Mouse (Mus musculus): ENCODE data around the gene Gckr.
"Not testable (repeated sequence)": the region's sequence is repeated elsewhere in the genome, so short reads cannot be mapped to it uniquely, and the experiment has no call there.

Gckr gene

DNA sequence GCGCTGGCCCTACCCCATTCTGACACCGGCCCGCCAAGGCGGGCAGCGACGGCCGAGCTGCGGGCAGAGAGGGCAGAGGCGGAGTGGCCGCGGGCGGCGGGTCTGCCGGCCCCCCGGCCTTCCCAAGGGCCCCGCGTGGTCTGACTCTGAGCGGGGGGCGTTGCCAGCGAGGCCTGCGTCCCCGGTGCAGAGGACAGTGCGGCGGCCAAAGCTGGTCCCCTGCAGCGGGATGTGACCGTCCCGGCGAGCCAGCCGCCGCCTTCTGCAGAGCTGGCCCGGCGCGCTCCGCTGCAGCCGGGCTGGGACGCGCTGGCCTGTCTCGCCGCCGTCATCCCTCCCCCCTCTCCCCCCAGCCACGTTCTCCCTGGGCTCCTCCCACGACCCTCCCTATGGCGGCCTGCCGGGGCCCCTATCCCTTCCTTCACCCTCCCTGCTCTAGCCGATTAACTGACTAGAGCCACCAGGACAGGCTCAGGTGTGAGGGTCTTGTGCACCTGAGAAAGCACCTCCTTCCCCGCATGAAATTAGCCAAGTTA lies 1.6 kb upstream of the Gckr start, which contains the start of gene Fndc4:
Gene Fndc4 (minus strand): TSS at position 475 of the 536 bp plus-strand sequence.
- peak; percentile 73 for DNase-seq

DNA sequence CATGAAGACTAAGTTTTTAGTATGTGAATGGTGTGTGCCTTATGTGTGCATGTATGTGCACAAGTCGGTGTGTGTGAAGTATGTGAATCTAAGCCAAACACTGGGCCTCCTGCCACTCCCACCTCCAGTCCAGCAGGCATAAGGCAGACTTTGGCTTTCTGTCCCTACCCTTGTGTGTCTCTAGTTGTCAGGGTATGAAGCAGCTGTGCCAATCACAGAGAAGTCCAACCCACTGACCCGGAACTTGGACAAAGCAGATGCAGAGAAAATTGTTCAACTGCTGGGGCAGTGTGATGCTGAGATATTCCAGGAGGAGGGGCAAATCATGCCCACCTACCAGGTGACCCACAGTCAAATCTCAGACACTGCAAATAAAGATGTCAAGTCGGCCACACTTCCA lies 738 bp downstream of the Gckr start:
- peak; percentile 12 for DNase-seq

DNA sequence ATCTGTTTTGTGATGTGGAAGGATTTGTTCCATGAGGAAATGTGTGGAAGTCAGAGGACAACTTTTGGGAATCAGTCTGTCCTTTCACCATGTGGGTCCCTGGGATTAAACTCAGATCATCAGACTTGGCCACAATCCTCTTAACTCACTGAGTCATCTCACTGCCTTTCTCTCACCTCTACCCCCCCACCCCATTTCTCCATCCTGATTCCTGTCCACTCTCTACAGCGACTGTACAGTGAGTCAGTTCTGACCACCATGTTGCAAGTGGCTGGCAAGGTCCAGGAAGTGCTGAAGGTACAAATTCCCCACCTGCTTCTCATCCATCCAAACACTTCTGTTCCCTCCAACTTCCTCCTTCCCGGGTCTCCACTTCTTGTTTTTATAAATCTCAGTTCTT lies 1.2 kb downstream of the Gckr start:
- no peak for DNase-seq

DNA sequence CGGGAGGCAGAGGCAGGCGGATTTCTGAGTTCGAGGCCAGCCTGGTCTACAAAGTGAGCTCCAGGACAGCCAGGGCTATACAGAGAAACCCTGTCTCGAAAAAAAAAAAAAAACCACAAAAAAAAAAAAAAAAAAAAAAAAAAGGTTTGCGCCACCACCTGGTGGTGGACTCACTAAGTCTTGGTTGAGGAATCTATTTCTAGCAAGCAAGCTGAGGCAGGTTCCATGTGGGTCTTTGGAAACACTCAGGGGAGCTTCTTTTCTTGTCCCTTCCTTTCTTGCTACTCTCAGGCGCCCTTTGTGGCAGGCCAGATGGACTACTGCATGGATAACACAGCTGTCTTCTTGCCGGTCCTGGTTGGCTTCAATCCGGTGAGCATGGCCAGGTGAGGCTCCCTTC lies 4.6 kb downstream of the Gckr start:
- DNase-seq, result no peak

DNA sequence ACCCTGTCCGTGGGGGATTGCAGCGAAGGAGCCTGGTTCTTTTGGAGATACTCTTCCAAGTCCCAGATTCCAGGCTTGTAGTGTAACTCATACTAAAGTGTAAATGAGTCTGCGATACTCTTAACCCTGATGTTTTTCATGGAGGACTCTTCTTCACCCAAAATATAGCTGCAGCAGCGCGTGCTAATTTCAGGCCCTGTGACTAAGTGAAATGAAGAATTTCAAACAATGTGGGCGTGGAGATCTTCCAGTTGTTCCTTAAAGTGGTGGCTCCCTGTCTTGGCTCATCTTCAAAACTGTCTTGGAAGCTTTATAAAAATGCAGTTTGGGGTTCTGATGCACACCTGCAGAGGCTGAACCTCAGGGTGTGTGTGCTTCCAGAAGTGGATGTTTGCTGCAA lies 5.8 kb downstream of the Gckr start:
- no peak for DNase-seq

DNA sequence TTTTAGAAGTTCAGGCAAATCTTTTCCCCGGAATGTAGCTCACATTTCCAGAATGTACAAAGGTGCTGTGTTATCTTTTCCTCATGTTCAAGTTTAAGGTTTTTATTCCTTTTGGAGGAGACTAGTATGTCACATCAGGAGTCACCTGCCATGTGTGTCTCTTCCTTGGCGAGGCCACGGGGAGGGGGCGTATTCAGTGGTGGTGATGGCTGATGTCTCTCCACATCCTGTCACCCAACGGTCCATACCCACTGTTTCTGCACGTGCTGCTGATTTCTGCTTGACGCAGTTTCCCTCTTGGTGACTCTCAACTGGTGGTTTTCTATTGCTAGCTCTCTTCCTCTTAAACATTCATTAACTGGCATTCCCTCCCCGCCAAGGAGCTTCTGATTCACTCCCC lies 15.6 kb downstream of the Gckr start:
- no peak for DNase-seq

DNA sequence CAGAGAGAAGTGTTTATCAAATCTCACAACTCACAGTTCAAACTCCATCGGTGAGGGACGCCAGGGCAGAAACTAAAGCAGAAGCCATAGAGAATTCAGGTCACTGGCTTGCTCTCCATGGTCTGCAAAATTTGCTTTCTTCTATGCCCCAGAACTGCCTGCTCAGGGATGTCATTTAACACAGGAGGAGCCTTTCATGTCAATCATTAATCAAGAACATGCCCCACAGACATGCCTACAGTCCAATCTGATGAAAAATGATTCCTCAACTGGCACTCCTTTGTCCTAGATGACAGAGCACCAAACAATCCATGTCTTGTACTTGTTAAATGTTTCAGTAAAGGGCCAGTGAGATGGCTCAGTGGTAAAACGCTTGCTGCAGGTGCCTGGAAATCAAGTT lies 25.5 kb downstream of the Gckr start:
- DNase-seq, result no peak

DNA sequence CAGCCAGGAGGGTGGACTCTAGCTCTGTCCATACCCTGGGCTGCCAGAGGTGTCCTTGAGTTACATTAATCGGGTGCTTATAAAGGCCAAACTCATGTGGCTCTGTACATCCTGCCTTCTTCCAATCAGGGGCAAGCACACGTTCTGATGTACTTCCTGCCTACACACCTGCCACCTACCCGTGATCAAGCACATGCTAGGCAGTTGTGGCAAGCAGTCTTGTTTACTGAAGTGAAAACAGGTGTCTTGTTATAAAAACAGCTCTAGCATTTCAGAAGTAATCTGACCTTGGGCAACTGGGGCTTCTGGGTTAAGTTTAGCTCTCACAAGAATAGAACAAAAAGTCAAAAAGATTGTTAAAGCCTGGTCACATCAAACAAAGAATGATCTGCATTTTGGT lies 26.8 kb downstream of the Gckr start:
- DNase-seq, result no peak

DNA sequence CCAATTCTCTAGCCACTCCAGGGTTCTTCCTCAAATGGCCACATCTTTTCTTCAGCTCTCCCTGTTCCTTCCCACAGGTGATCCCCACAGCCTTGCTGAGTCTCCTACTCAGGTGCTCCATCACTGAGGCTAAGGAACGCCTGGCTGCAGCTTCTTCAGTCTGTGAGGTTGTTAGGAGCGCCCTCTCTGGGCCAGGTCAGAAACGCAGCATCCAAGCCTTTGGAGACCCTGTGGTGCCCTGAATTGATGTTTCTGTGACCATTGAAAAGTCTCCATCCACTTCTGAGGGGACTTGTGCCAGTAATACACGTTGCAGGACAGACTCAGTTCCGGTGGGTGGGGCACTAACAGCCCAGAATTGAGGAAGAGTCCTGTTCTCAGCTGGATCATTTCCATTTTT lies 29.6 kb downstream of the Gckr start:
- no peak for DNase-seq

DNA sequence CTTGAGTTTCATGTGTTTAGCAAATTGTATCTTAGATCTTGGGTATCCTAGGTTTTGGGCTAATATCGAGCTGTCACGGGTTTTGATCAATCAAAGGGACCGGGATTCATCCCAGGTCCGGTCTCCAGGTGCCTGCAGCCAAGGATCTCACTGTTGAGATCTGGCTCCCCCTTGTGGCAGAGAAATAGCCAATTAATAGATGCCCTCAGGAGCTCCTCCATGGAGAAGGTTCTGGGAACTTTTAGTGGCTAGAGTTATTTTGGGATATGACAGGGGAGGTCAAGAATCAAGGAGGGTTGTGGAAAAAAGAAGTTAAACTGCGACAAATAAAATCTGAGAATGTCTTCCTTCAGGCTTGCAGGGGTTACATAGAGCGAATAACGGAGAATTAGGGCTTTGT lies 31.0 kb downstream of the Gckr start:
- peak; percentile 32 for DNase-seq

DNA sequence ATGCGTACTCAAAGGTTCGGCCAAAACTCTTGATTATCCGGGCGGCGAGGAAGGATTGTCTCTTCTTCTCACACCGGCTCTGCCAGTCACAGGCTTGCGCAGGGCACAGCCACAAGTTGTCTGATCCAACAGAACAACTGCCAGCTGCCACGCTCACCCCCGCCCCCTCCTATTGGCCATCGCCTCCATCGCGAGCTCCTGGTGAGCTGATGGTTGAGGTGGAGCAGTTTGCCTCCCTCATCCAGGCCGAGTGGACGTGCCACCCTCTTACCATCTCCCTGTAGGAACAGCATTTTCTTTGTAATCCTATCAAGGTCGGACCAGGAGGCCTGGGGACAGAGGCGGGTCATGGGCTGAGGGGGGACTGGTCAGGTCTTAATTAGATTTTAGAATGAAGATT lies 60.3 kb downstream of the Gckr start:
- not testable (repeated sequence) for DNase-seq

DNA sequence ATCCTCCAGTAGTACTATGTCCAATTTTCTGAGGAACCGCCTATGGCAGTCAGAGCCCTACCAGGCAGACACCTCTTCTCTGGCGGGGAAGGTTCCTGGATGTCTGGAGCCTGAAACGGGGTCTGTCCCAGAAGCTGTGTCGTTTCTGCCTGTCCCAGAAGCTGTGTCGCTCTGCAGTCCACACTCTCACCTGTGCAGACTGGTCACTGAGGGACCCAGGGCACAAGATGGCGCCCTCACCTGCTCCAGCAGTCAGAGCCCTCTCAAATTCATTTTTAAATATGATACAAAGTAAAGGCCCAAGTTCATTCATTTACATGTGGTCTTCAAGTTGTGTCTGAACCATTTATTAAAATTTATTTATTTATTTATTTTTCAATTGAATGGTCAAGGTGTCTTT lies 63.7 kb downstream of the Gckr start:
- no peak for DNase-seq

Data from cerebellum, adult 11-12 months (tissue).